Mouse (Mus musculus) G1E (cell line): ENCODE results near the gene Pex5.

Source experiments
- CTCF ChIP-seq: IDR thresholded peaks from 2 replicates; pipeline ENCODE4 v1.5.1; 2012; ENCODE audit warnings: low read depth, low read length, inconsistent platforms, mixed read lengths
- GATA1 ChIP-seq: IDR thresholded peaks from 2 replicates; pipeline ENCODE4 v1.6.1; 2012; ENCODE audit warnings: borderline replicate concordance, low read length, inconsistent platforms, mixed read lengths
- GATA2 ChIP-seq: IDR thresholded peaks from 2 replicates; pipeline ENCODE4 v1.6.1; 2012; ENCODE audit warnings: low read depth, low read length, inconsistent platforms, borderline replicate concordance
- POLR2AphosphoS5 ChIP-seq: IDR thresholded peaks from 2 replicates; pipeline ENCODE4 v1.6.1; 2012; ENCODE audit warnings: low read depth, low read length, inconsistent platforms; ENCODE audit not compliant: insufficient replicate concordance
- TAL1 ChIP-seq: conservative IDR thresholded peaks from 2 replicates; pipeline ENCODE4 v1.6.1; 2012; ENCODE audit warnings: low read depth, low read length, inconsistent platforms, mixed read lengths

DNA sequence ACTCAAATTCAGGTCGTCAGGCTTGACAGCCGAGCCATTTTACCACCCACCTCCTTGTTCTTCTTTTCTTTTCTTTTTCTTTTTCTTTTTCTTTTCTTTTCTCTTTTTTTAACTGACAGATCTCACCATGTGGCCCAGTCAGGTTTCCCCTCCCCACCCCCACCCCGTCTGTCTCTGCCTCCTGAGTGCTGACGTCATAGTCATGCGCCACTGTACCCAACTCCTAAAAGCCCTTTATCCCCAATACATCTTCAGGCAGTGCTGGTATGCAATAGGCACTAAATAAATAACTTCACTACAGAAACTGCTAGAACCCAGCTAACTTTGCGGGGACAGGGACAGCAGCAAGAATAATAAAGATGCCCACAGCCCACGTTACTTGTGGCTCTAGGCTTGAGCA is 21.4 kb upstream of the Pex5 start:
- TF ChIP-seq CTCF, result no peak
- no peak for TF ChIP-seq POLR2AphosphoS5
- no peak for TF ChIP-seq TAL1
- no peak for TF ChIP-seq GATA1
- no peak for TF ChIP-seq GATA2
